Mouse (Mus musculus) heart, adult 9 months (tissue): ENCODE data around the gene Rapgef4.
"Not testable (repeated sequence)": the region's sequence is repeated elsewhere in the genome, so short reads cannot be mapped to it uniquely, and the experiment has no call there.

Source experiments
- DNase-seq, 2 experiments: peaks; one replicate each; pipeline ENCODE4 v3.0.0; 2022; ENCODE audit warnings: low spot score in 2 of 2

Gene Rapgef4

GRCm38 (mm10) chr2:72026506-72026905 lies 45.5 kb downstream of the Rapgef4 start:
- DNase-seq, result no peak

GRCm38 (mm10) chr2:72029081-72029480 lies 48.0 kb downstream of the Rapgef4 start:
- DNase-seq, result no peak

- DNase-seq, result no peak
These were observed 48.6 kb downstream of the Rapgef4 start for GRCm38 (mm10) chr2:72029586-72030144.

GRCm38 (mm10) chr2:72031717-72032116 lies 50.7 kb downstream of the Rapgef4 start:
- DNase-seq, result no peak

GRCm38 (mm10) chr2:72035616-72036015 lies 54.6 kb downstream of the Rapgef4 start:
- DNase-seq, result no peak

- DNase-seq, result no peak
These were observed 56.3 kb downstream of the Rapgef4 start for GRCm38 (mm10) chr2:72037357-72037756.

- peak; percentile 58 to 83 for DNase-seq
These were observed 57.2 kb downstream of the Rapgef4 start for GRCm38 (mm10) chr2:72038235-72038634.

- DNase-seq, result peak; percentile 47 to 48
These were observed 57.7 kb downstream of the Rapgef4 start for GRCm38 (mm10) chr2:72038651-72039251.

- no peak for DNase-seq
These were observed 58.5 kb downstream of the Rapgef4 start for GRCm38 (mm10) chr2:72039522-72040045.

- DNase-seq, result no peak
These were observed 60.0 kb downstream of the Rapgef4 start for GRCm38 (mm10) chr2:72041087-72041486.

GRCm38 (mm10) chr2:72042093-72042492 lies 61.1 kb downstream of the Rapgef4 start:
- DNase-seq, result no peak

GRCm38 (mm10) chr2:72044191-72044590 lies 63.2 kb downstream of the Rapgef4 start:
- no peak for DNase-seq

- DNase-seq, result no peak
These were observed 64.0 kb downstream of the Rapgef4 start for GRCm38 (mm10) chr2:72045024-72045423.

GRCm38 (mm10) chr2:72045659-72046058 lies 64.6 kb downstream of the Rapgef4 start:
- no peak for DNase-seq

- DNase-seq, result no peak
These were observed 69.4 kb downstream of the Rapgef4 start for GRCm38 (mm10) chr2:72050451-72050850.

GRCm38 (mm10) chr2:72054280-72054679 lies 73.2 kb downstream of the Rapgef4 start:
- peak; percentile 48 to 70 for DNase-seq

- peak; percentile 16 to 40 for DNase-seq
These were observed 73.7 kb downstream of the Rapgef4 start for GRCm38 (mm10) chr2:72054736-72055135.

GRCm38 (mm10) chr2:72055476-72055875 lies 74.4 kb downstream of the Rapgef4 start:
- no peak for DNase-seq

GRCm38 (mm10) chr2:72056081-72056874 lies 75.2 kb downstream of the Rapgef4 start:
- DNase-seq, result peak in 1 of 2 experiments; percentile 37

GRCm38 (mm10) chr2:72062931-72063330 lies 81.9 kb downstream of the Rapgef4 start:
- DNase-seq, result no peak

GRCm38 (mm10) chr2:72068505-72068904 lies 87.5 kb downstream of the Rapgef4 start:
- no peak for DNase-seq

GRCm38 (mm10) chr2:72070086-72070485 lies 89.0 kb downstream of the Rapgef4 start:
- peak; percentile 53 to 77 for DNase-seq

- not testable (repeated sequence) for DNase-seq
These were observed 92.1 kb downstream of the Rapgef4 start for GRCm38 (mm10) chr2:72073121-72073520.
